Comparison of ENCODE assay signal across 11 mouse cellular contexts in genomic region chr3:130449864-130450263, GRCm38 (mm10).
"Had no signal": no experiment of that assay in that cellular context is flagged by ENCODE, and none has a peak within 500 bp of the region (broad histone marks: within the 10 kb centered on the region; RNA-seq: fewer than 3 reads in every experiment).

No protein-coding gene starts in this region.

- H3K4me1 ChIP-seq: intestine, embryonic 15.5 days; limb, embryonic 12.5 days; liver, embryonic 13.5 days had no signal

- H3K27me3 ChIP-seq: intestine, embryonic 15.5 days; limb, embryonic 12.5 days; liver, embryonic 13.5 days had no signal

- DNase-seq: kidney, adult 18-20 months; kidney, postnatal 14 days; liver; liver, embryonic 13.5 days; liver, postnatal 0 days; lung, postnatal 36 days; thymus, adult 18-20 months; thymus, postnatal 14 days had no signal

- H3K9me3 ChIP-seq: intestine, embryonic 15.5 days; limb, embryonic 12.5 days; liver, embryonic 13.5 days had no signal

- H3K9ac ChIP-seq: intestine, embryonic 15.5 days; limb, embryonic 12.5 days; liver, embryonic 13.5 days; liver, postnatal 0 days had no signal

- ATAC-seq: intestine, embryonic 15.5 days; liver, postnatal 0 days; lung, postnatal 0 days had no signal

- H3K27ac ChIP-seq: intestine, embryonic 15.5 days; limb, embryonic 12.5 days; liver, embryonic 13.5 days had no signal

- H3K4me2 ChIP-seq: intestine, embryonic 15.5 days; limb, embryonic 12.5 days; liver, embryonic 13.5 days had no signal

- H3K36me3 ChIP-seq: intestine, embryonic 15.5 days; limb, embryonic 12.5 days; liver, embryonic 13.5 days had no signal

- H3K4me3 ChIP-seq: intestine, embryonic 15.5 days; limb, embryonic 12.5 days; liver, embryonic 13.5 days had no signal
